Mouse (Mus musculus) stomach, postnatal 0 days (tissue): ENCODE measurements around the gene Sft2d1.

ENCODE experiments used
- CTCF ChIP-seq: IDR thresholded peaks from 2 replicates; pipeline ENCODE4 v1.5.1; 2016; ENCODE audit warnings: antibody characterized with exemption, low read depth, mild to moderate bottlenecking, moderate library complexity
- EP300 ChIP-seq: optimal IDR thresholded peaks from 2 replicates; pipeline ENCODE3; 2016; ENCODE audit warnings: antibody characterized with exemption

DNA sequence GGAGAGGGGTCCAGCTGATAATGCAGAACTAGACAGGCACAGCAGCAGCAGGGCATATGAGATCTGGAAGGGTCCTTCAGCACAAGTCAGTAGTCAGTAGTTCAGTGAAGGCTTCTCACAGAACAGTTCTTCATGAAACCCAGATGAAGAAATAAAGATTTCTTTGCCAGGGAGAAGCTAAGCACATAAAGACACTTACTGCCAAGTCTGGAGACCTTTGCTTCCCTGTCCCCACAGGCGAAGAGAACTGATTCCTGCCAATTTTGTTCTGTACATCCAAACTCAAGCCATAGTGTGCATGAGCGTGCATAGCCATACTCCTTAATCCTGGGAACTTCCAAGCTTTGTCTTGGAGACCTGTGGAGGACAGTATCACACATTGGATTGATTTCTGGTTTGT is 12.6 kb upstream of the Sft2d1 start:
- TF ChIP-seq CTCF: no peak
- no peak for TF ChIP-seq EP300
